Mouse (Mus musculus) erythroblast, embryonic 14.5 days (primary cell): ENCODE measurements around the gene Cpa5. TPM values are rescaled to one million over a fixed set of nuclear protein-coding genes. Genes with fewer than 3 reads are reported as not detected.

Source experiments
- H3K27me3 ChIP-seq: 2 replicates; pipeline ENCODE4 v1.6.1; 2012; ENCODE audit warnings: inconsistent platforms; ENCODE audit not compliant: control insufficient read depth
- H3K36me3 ChIP-seq: 2 replicates; pipeline ENCODE4 v1.6.1; 2012; ENCODE audit warnings: mild to moderate bottlenecking, inconsistent platforms; ENCODE audit not compliant: control insufficient read depth
- H3K4me1 ChIP-seq: 2 replicates; pipeline ENCODE4 v1.6.1; 2012; ENCODE audit warnings: inconsistent platforms; ENCODE audit not compliant: control insufficient read depth
- H3K4me3 ChIP-seq: replicated peaks from 2 replicates; pipeline ENCODE3; 2012; ENCODE audit warnings: moderate library complexity, mild to moderate bottlenecking, inconsistent platforms
- H3K9me3 ChIP-seq: 2 replicates; pipeline ENCODE4 v1.6.1; 2012; ENCODE audit warnings: low read length, inconsistent platforms, mixed read lengths; ENCODE audit not compliant: control insufficient read depth
- GATA1 ChIP-seq: IDR thresholded peaks from 2 replicates; pipeline ENCODE4 v1.6.1; 2012; ENCODE audit warnings: low read length, inconsistent platforms, mixed read lengths
- TAL1 ChIP-seq: IDR thresholded peaks from 3 replicates; pipeline ENCODE4 v1.6.1; 2012; ENCODE audit warnings: low read length, inconsistent platforms, mixed read lengths
- polyA plus RNA-seq: library from polyadenylated mRNA; stranded (reverse); fragments of >175 nt; gene quantifications from 2 replicates; pipeline ENCODE4 v1.2.3, GENCODE M21; 2012

Gene Cpa5
- polyA plus RNA-seq, 1 experiment, result not detected

DNA sequence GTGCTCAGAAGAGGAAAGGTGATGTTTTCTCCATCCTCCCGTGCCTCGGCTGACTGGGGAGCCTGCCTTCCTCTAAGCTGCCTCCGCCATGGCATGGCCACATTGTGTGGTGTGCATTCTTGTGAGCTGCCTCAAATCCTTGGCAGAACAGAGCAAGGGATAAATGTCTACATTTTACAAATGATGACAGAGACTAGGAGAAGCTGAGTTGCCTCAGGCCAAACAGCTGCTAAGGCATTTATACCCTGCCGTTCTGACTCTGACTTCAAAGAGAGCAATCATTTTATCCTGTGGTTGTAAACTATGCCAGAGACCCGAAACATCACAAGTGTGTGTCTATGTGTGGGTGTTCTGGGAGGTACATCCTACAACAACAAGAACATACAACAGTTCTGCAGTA, 56.8 kb downstream of the Cpa5 start:
- no peaks in the 10 kb centered on the region; the same call in 1 of the 2 replicates for H3K4me1 ChIP-seq
- no peak for TF ChIP-seq GATA1
- TF ChIP-seq TAL1, result no peak
- H3K27me3 ChIP-seq, result no peaks in the 10 kb centered on the region
- H3K4me3 ChIP-seq, result no peak overlapping the region
- H3K9me3 ChIP-seq, result no peaks in the 10 kb centered on the region
- H3K36me3 ChIP-seq, result no peaks in the 10 kb centered on the region

DNA sequence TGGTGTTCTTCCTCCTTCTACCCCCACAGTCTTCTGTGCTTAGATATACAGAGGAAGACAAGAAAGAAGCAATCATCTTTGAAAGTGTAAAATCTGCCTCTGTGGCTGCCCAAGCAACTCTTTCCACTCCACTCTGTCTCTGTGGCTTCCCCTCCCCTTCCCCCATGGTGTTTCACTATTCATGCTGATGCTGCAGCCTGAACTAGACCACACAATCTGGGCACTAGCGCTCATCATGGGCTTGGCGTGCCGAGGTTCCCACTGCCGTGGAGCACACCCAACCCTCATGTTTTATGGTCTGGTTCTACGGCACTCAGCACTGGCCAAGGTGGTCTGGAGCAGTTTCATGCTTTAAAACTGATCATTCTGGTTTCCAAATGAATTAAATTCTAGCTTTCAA, 60.9 kb downstream of the Cpa5 start:
- H3K9me3 ChIP-seq, result no peaks in the 10 kb centered on the region
- H3K27me3 ChIP-seq, result no peaks in the 10 kb centered on the region
- H3K4me3 ChIP-seq, result no peak overlapping the region
- peaks cover 27% of the 10 kb centered on the region for H3K4me1 ChIP-seq
- no peak for TF ChIP-seq TAL1
- no peak for TF ChIP-seq GATA1
- no peaks in the 10 kb centered on the region for H3K36me3 ChIP-seq

DNA sequence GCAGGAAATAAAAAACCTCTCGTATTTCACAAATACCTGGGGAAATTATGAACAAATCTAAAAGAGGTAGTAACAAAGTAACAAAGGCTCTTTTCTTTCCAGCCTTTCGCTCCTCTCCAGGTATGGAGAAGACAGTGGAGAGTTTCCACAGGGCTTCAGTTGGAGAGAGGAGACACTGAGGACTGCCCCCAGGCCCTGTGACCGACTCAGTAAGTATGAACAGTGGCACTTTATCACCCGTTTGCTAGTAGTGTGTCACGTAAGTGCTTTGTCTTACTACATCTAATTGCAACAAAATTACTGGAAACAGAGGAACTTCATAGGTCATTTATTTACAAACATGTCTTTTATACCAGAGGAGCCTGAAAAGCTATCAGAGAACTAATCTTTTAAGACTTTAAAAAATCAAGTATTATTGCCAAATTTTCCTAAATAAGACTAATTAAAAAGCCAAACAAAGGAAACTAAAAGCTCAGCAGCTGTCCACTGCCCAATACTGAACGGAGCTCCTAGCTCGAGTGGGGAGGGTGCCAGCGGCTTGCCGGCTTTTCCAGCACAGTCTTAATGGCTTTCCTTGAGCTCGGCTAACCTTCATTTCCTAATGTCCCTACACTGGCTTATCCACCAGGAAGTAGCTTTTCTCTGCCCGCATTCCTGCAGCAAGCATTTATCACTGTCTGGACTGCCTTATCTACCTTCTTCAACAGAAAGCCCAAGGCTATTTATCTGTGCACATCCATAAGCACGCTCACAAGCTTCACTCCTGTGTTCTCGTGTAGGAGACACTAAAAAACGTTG, 63.2 kb downstream of the Cpa5 start:
- Histone ChIP-seq H3K9me3 (no peaks in the 10 kb centered on the region), H3K36me3 (peaks cover 2% of the 10 kb centered on the region), H3K4me1 (peaks cover 31% of the 10 kb centered on the region), H3K27me3 (no peaks in the 10 kb centered on the region), H3K4me3 (no peak overlapping the region)
- no peak for TF ChIP-seq GATA1
- no peak for TF ChIP-seq TAL1

DNA sequence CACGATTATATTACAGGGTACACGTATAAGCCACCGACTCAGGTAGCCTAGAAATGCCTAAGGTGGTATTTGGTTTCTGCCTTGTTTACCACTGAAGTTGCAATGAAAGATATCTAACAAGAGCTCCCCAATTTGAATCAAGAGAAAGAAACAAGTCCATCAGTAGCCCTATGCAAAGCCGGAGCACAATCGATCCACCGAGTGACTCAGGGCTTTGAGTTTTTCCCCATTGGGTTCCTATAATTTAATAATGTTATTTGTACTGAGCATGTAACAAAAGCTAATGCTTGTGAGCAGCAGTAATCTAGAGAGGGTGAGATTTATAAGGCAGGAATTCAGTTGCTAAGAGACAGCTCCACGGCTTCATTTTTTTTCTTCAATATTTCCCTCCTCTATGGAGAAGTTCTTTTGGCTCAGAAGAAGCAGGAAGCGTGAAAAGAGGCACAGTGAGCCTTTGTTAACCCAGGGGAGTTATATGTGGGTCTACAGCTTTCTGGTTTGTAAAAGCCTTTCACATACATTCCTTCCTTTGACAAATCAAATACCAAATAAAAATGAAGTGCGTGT, 64.0 kb downstream of the Cpa5 start:
- TF ChIP-seq GATA1 (no peak), TAL1 (no peak)
- Histone ChIP-seq H3K4me3 (no peak overlapping the region), H3K4me1 (peaks cover 31% of the 10 kb centered on the region), H3K36me3 (peaks cover 5% of the 10 kb centered on the region), H3K9me3 (no peaks in the 10 kb centered on the region), H3K27me3 (no peaks in the 10 kb centered on the region)

DNA sequence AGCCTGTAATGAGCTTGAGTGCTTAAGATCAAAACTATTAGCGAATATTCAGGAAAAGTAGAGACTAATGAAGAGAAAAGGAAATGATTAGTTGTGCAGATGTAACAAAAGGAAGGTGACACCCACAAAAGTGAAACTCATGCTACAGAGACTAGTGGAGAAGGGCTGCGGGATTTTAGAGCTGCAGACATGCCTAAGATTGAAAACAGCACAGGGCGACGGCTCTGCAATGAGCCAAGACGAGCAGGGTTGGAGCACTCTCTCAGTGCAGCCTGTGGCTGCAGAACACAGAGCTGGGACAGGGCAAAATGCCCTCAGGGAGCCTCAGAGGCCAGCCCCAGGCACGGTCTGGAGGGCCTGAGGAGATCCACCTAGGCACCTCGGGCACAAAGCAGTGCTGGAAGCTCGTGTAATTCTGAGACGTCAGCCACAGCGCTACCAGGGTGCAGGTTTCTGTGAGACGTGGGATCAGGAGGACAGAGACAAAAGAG, 64.5 kb downstream of the Cpa5 start:
- no peak for TF ChIP-seq TAL1
- no peak for TF ChIP-seq GATA1
- H3K4me1 ChIP-seq, result peaks cover 31% of the 10 kb centered on the region
- no peaks in the 10 kb centered on the region for H3K9me3 ChIP-seq
- no peak overlapping the region for H3K4me3 ChIP-seq
- no peaks in the 10 kb centered on the region for H3K27me3 ChIP-seq
- H3K36me3 ChIP-seq, result peaks cover 5% of the 10 kb centered on the region

DNA sequence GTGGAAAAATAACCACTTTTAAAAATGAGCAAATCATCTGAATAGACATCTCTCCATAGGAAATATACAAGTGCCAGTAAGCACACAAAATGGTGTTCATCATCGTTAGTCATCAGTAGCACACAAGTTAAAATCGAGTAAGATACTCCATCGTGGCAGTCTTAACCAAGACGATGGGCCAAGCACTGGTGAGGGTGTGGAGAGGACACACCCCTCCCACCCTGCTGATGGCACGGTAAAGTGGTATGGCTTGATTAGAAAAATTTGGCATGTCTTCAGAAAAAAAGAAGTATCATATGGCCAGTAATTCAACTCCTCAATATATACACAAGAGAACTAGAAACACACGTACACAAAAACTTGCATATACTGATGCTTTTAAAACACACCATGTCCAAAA, 65.7 kb downstream of the Cpa5 start:
- peaks cover 31% of the 10 kb centered on the region for H3K4me1 ChIP-seq
- no peaks in the 10 kb centered on the region for H3K27me3 ChIP-seq
- no peak overlapping the region for H3K4me3 ChIP-seq
- TF ChIP-seq GATA1 (no peak), TAL1 (no peak)
- no peaks in the 10 kb centered on the region for H3K9me3 ChIP-seq
- H3K36me3 ChIP-seq, result peaks cover 5% of the 10 kb centered on the region

DNA sequence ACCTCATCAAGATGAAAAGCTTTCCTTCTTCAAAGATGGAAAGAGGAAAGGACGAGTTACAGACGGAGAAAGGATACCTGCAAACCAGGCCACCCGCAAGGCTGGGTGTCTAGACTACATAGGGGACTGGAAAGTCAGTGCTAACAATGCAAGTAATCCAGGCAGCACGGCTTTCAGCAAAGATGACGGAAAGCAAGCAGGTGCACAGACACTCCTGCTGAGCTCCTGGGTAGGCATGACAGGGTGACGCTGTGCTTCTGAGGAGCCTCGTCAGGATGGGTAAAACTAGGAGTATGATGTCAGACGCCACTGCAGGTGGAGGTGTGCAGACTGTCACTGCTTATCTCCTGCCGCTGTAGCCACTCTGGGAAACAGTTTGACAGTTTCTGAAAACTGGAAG, 66.8 kb downstream of the Cpa5 start:
- TF ChIP-seq TAL1 (no peak), GATA1 (no peak)
- Histone ChIP-seq H3K27me3 (no peaks in the 10 kb centered on the region), H3K4me3 (no peak overlapping the region), H3K36me3 (peaks cover 5% of the 10 kb centered on the region), H3K9me3 (no peaks in the 10 kb centered on the region), H3K4me1 (peaks cover 34% of the 10 kb centered on the region)

DNA sequence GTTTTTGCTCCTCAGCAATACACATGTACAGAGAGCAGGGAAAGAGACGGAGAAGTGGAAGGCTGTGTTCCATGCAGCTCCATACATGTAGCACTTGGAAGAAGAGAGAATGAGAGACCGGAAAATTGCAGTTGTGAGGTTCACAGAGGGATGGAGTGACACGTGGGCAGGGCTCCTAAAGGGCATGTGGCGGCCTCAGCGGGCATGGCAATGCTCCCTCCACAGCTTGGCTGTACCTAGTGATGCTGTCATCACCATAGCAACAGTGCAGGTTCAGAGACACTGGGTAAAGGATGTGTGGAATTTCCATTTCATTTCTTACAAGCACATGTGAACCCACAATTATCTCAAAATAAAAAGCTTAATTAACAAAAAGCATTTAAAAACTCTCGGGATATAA, 67.7 kb downstream of the Cpa5 start:
- H3K36me3 ChIP-seq, result peaks cover 5% of the 10 kb centered on the region
- H3K4me1 ChIP-seq, result peaks cover 38% of the 10 kb centered on the region
- H3K27me3 ChIP-seq, result no peaks in the 10 kb centered on the region
- H3K9me3 ChIP-seq, result no peaks in the 10 kb centered on the region
- TF ChIP-seq TAL1, result no peak
- TF ChIP-seq GATA1, result no peak
- H3K4me3 ChIP-seq, result no peak overlapping the region

DNA sequence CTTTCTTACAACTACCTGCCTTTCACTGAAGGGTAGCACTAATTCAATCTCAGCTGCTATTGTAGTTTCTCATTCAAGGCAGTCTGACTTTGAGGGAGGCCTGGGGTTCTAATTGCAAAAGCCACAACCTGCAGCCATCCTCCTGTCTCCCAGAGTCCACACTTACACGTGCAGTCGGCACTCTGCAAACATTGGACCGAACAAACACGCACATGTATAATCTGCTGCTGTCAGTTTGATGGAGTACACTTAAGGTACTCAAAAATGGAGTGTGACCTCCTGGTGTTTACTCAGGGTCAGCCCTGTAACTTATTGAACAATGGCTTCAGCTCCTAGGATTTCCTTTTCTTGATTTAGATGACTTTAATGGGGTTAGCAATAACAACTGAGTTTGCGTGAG, 68.8 kb downstream of the Cpa5 start:
- Histone ChIP-seq H3K4me3 (no peak overlapping the region), H3K36me3 (peaks cover 5% of the 10 kb centered on the region), H3K27me3 (no peaks in the 10 kb centered on the region), H3K9me3 (no peaks in the 10 kb centered on the region), H3K4me1 (peaks cover 30% of the 10 kb centered on the region)
- no peak for TF ChIP-seq TAL1
- no peak for TF ChIP-seq GATA1
